Mouse (Mus musculus): ENCODE data around the gene Sos1. TPM values are rescaled to one million over a fixed set of nuclear protein-coding genes. Genes with fewer than 3 reads are reported as not detected.

The Sos1 gene
- polyA plus RNA-seq, 1 experiment: 4.1 TPM

DNA sequence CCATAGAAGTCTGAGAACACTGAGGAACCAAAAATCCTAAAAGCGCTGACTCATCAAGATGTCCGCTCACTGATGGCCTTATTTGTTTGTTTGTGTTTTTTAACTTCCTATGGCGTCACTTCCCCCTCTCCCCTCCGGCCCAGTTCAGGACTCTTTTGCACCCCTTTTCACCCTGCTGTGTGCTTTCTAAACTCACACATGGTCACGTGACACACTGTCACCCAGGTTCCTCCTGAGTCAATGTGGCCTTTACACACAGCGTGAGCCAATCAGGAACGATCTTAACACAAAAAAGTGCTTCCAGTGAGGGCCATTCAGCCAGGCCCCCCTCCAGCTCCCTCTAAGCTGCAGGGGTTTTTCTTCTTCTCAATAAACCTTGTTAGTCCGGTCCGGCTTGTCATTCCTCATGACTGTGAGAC is 16.9 kb upstream of the Sos1 start:
- Histone ChIP-seq H3K4me3 (ENCODE audit: control insufficient read depth, insufficient read depth, low read length) (no peak overlapping the region), H3K27ac (ENCODE audit: control insufficient read depth, insufficient read depth, low read length) (no peak overlapping the region), H3K27me3 (ENCODE audit: control insufficient read depth, insufficient read depth, low read length) (no peaks in the 10 kb centered on the region), H3K4me1 (replicated peaks; ENCODE audit: control insufficient read depth, insufficient read depth, low read length) (peaks cover 7% of the 10 kb centered on the region), H3K36me3 (ENCODE audit: control insufficient read depth, insufficient read depth, low read length) (no peaks in the 10 kb centered on the region)
- TF ChIP-seq CTCF (IDR thresholded peaks at IDR 0.05; ENCODE audit: borderline replicate concordance, control insufficient read depth, extremely low read depth, insufficient read depth, low read length, poor library complexity) (no peak), POLR2A (IDR thresholded peaks at IDR 0.05; ENCODE audit: control insufficient read depth, extremely low read depth, insufficient read depth, low read length, poor library complexity) (no peak)
- DNase-seq: no peak
- WGBS: 96% methylated on average over 9 of the region's 9 CpGs

DNA sequence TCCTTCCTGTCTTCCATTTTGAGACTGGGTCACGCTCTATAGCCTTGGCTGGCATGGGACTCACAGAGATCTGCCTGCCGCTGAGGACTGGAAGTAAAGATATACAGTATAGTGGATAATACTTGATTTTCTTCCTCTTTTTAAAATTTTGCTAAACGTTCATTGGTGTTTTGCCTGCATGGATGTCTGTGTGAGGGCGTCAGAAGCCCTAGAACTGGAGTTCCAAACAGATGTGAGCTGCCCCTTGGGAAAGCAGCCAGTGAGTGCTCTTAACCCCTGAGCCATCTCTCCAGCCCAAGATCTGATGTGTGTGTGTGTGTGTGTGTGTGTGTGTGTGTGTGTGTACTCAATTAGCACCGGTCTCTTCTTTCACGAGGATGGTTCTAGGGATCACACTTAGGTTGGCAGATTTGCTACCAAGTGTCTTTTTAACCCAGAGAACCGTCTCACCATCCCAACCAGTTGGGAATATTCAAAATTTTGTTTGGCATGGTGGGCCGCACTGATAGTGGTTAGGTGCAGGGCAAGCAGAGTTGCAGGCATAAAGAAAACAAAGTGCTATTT is 16.4 kb upstream of the Sos1 start:
- H3K4me1 ChIP-seq (replicated peaks; ENCODE audit: control insufficient read depth, insufficient read depth, low read length): peaks cover 7% of the 10 kb centered on the region
- no peak for DNase-seq
- WGBS: 90% methylated on average over 8 of the region's 8 CpGs
- no peak overlapping the region for H3K4me3 ChIP-seq (ENCODE audit: control insufficient read depth, insufficient read depth, low read length)
- TF ChIP-seq POLR2A (IDR thresholded peaks at IDR 0.05; ENCODE audit: control insufficient read depth, extremely low read depth, insufficient read depth, low read length, poor library complexity) (no peak), CTCF (IDR thresholded peaks at IDR 0.05; ENCODE audit: borderline replicate concordance, control insufficient read depth, extremely low read depth, insufficient read depth, low read length, poor library complexity) (no peak)
- no peaks in the 10 kb centered on the region for H3K27me3 ChIP-seq (ENCODE audit: control insufficient read depth, insufficient read depth, low read length)
- H3K36me3 ChIP-seq (ENCODE audit: control insufficient read depth, insufficient read depth, low read length): no peaks in the 10 kb centered on the region
- H3K27ac ChIP-seq (ENCODE audit: control insufficient read depth, insufficient read depth, low read length): no peak overlapping the region

DNA sequence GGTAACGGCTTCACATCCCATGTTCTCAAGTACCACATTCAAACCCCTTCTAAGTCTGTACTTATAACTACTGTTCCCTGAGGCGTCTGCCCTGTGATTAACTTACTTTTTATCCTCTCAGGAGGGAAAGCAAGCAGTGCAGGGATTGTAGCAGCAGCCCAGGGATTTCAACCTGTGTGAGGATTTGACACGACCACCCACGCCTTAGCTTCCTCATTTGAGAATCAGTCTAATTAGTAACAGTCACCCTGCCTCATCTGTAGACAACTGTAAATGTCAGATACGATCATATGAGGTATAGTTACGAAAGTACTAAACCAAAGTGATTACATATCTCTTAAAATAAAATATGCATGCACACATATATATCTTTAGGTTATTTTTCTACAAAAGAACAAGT is 15.9 kb upstream of the Sos1 start:
- TF ChIP-seq CTCF (IDR thresholded peaks at IDR 0.05; ENCODE audit: borderline replicate concordance, control insufficient read depth, extremely low read depth, insufficient read depth, low read length, poor library complexity) (no peak), POLR2A (IDR thresholded peaks at IDR 0.05; ENCODE audit: control insufficient read depth, extremely low read depth, insufficient read depth, low read length, poor library complexity) (no peak)
- Histone ChIP-seq H3K4me3 (ENCODE audit: control insufficient read depth, insufficient read depth, low read length) (no peak overlapping the region), H3K27me3 (ENCODE audit: control insufficient read depth, insufficient read depth, low read length) (no peaks in the 10 kb centered on the region), H3K4me1 (replicated peaks; ENCODE audit: control insufficient read depth, insufficient read depth, low read length) (0 out of 2 replicates have a peak, but pooled peaks cover 2% of the 10 kb centered on the region), H3K27ac (ENCODE audit: control insufficient read depth, insufficient read depth, low read length) (no peak overlapping the region), H3K36me3 (ENCODE audit: control insufficient read depth, insufficient read depth, low read length) (no peaks in the 10 kb centered on the region)
- DNase-seq: no peak
- 90% methylated on average over 6 of the region's 6 CpGs for WGBS

DNA sequence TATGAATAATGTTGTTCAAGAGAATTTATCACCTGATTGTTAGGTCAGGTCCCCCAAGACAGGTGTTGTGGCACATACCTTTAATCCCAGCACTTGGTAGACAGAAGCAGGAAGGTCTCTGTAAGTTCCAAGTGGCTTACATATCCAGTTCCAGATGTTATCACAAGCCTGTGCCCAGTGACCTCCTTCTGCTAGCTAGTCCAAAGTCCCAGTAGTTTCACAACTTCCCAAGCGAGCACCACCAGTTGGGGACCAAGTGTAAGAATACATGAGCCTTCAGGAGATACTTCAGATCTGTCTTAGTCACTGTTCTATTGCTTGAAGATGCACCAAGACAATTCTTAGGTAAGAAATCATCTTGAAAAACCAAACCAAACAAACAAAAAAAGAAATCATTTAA is 13.6 kb upstream of the Sos1 start:
- H3K27ac ChIP-seq (ENCODE audit: control insufficient read depth, insufficient read depth, low read length): no peak overlapping the region
- H3K4me3 ChIP-seq (ENCODE audit: control insufficient read depth, insufficient read depth, low read length): no peak overlapping the region
- no peak for TF ChIP-seq POLR2A (IDR thresholded peaks at IDR 0.05; ENCODE audit: control insufficient read depth, extremely low read depth, insufficient read depth, low read length, poor library complexity)
- TF ChIP-seq CTCF (IDR thresholded peaks at IDR 0.05; ENCODE audit: borderline replicate concordance, control insufficient read depth, extremely low read depth, insufficient read depth, low read length, poor library complexity): no peak
- DNase-seq: no peak
- no peaks in the 10 kb centered on the region for H3K27me3 ChIP-seq (ENCODE audit: control insufficient read depth, insufficient read depth, low read length)
- H3K4me1 ChIP-seq (replicated peaks; ENCODE audit: control insufficient read depth, insufficient read depth, low read length): no peaks in the 10 kb centered on the region
- no peaks in the 10 kb centered on the region for H3K36me3 ChIP-seq (ENCODE audit: control insufficient read depth, insufficient read depth, low read length)
- WGBS: 96% methylated on average over 1 of the region's 1 CpGs

DNA sequence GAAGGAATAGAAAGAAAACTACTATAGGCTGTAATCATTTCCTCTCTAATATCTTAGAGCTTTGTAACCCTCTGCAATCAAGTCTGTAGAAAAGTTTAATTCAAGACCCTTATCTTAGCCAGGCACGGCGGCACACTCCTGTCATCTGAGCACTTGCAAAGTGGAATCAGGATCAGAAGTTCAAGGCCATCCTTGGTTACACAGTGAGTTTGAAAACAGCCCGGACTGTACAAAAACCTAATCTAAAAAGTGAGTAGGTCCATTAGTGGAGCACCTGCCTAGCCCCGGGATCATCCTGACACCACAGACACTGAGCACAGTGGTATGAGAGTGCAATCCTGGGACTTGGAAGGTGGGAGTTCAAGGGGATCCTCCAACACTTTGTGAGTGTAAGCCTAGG is 12.6 kb upstream of the Sos1 start:
- H3K4me3 ChIP-seq (ENCODE audit: control insufficient read depth, insufficient read depth, low read length): no peak overlapping the region
- H3K27me3 ChIP-seq (ENCODE audit: control insufficient read depth, insufficient read depth, low read length): no peaks in the 10 kb centered on the region
- no peak for TF ChIP-seq CTCF (IDR thresholded peaks at IDR 0.05; ENCODE audit: borderline replicate concordance, control insufficient read depth, extremely low read depth, insufficient read depth, low read length, poor library complexity)
- TF ChIP-seq POLR2A (IDR thresholded peaks at IDR 0.05; ENCODE audit: control insufficient read depth, extremely low read depth, insufficient read depth, low read length, poor library complexity): no peak
- no peaks in the 10 kb centered on the region for H3K4me1 ChIP-seq (replicated peaks; ENCODE audit: control insufficient read depth, insufficient read depth, low read length)
- no peaks in the 10 kb centered on the region for H3K36me3 ChIP-seq (ENCODE audit: control insufficient read depth, insufficient read depth, low read length)
- H3K27ac ChIP-seq (ENCODE audit: control insufficient read depth, insufficient read depth, low read length): no peak overlapping the region
- DNase-seq: no peak
- 97% methylated on average over 4 of the region's 4 CpGs for whole genome bisulfite sequencing

DNA sequence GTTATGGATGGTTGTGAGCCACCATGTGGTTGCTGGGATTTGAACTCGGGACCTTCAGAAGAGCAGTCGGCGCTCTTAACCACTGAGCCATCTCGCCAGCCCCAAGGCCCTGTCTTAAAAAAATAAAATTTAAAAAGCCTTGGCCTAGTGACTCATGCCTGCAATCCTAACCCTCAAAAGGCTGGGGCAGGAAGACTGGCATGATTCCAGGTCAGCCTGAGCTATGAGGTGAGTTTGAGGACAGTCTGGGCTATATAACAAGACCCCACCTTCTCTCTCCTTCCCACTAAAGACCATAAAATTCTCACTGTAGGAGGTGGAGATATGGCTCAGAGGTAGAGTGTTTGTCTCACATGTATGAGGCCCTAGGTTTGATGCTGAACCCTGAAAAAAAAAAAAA is 12.0 kb upstream of the Sos1 start:
- Histone ChIP-seq H3K36me3 (ENCODE audit: control insufficient read depth, insufficient read depth, low read length) (no peaks in the 10 kb centered on the region), H3K4me1 (replicated peaks; ENCODE audit: control insufficient read depth, insufficient read depth, low read length) (no peaks in the 10 kb centered on the region), H3K27ac (ENCODE audit: control insufficient read depth, insufficient read depth, low read length) (no peak overlapping the region), H3K4me3 (ENCODE audit: control insufficient read depth, insufficient read depth, low read length) (no peak overlapping the region), H3K27me3 (ENCODE audit: control insufficient read depth, insufficient read depth, low read length) (no peaks in the 10 kb centered on the region)
- 97% methylated on average over 4 of the region's 4 CpGs for WGBS
- DNase-seq: no peak
- TF ChIP-seq CTCF (IDR thresholded peaks at IDR 0.05; ENCODE audit: borderline replicate concordance, control insufficient read depth, extremely low read depth, insufficient read depth, low read length, poor library complexity) (no peak), POLR2A (IDR thresholded peaks at IDR 0.05; ENCODE audit: control insufficient read depth, extremely low read depth, insufficient read depth, low read length, poor library complexity) (no peak)

DNA sequence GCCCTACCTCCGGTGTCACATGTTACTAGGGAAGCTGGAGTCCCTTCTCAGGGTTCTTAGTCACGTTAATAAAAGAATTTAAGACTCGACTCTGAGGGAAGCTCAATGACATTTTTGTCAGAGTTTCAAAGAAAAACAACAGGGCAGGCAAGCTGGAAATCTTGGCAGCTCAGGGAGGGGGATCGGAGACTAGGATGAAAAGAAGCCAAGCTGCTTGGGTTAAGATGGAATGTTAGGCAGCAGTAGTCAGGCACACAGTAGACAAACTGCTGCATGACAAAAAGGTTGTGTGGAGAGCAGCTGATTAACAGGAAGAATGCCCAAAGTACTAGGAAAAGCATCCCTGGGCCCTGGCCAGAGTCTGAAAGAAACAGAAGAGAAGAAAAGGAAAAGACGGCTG is 9.9 kb upstream of the Sos1 start:
- TF ChIP-seq CTCF (IDR thresholded peaks at IDR 0.05; ENCODE audit: borderline replicate concordance, control insufficient read depth, extremely low read depth, insufficient read depth, low read length, poor library complexity) (no peak), POLR2A (IDR thresholded peaks at IDR 0.05; ENCODE audit: control insufficient read depth, extremely low read depth, insufficient read depth, low read length, poor library complexity) (no peak)
- Histone ChIP-seq H3K36me3 (ENCODE audit: control insufficient read depth, insufficient read depth, low read length) (no peaks in the 10 kb centered on the region), H3K27me3 (ENCODE audit: control insufficient read depth, insufficient read depth, low read length) (no peaks in the 10 kb centered on the region), H3K4me3 (ENCODE audit: control insufficient read depth, insufficient read depth, low read length) (no peak overlapping the region), H3K27ac (ENCODE audit: control insufficient read depth, insufficient read depth, low read length) (no peak overlapping the region), H3K4me1 (replicated peaks; ENCODE audit: control insufficient read depth, insufficient read depth, low read length) (no peaks in the 10 kb centered on the region)
- DNase-seq: no peak
- WGBS: 90% methylated on average over 5 of the region's 5 CpGs
